ENCODE assay signal across 17 mouse cellular contexts in the genomic region with DNA sequence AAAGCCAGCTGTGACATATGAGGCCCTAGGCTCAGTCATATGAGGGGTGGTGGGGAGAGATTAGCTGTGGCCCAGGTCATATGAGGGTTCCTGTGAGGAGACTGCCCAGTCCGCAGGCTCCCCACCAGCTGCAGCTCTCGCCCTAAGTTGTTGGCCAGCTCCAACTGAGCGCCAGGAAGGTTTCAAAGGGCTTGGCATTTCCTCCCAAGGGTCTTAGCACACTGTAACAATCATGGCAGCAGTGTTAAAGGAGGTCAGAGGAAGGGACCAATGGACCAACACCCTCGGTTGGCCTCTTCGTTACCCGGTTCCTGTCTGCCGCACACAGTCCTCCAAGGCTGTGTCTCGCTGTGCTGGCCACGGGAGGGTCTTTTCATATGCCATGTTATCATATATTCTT. TPM values are rescaled to one million over a fixed set of nuclear protein-coding genes. Genes with fewer than 3 reads are reported as not detected.
DNase-seq lines count a peak whose midpoint lies in the region; ATAC-seq lines count a peak whose summit lies in the region.
"Had no signal": no experiment of that assay in that cellular context is flagged by ENCODE, and none has a peak within 500 bp of the region (broad histone marks: within the 10 kb centered on the region; RNA-seq: fewer than 3 reads in every experiment).

No protein-coding gene starts in this region.

- H3K27me3 ChIP-seq in intestine, embryonic 16.5 days (replicated peaks; ENCODE audit: control insufficient read depth, insufficient read depth, low read length) = no peaks in the 10 kb centered on the region
- no peaks in the 10 kb centered on the region for H3K27me3 ChIP-seq in intestine, embryonic 15.5 days (replicated peaks)
- no peaks in the 10 kb centered on the region for H3K27me3 ChIP-seq in lung, embryonic 16.5 days (ENCODE audit: control insufficient read depth, insufficient read depth, low read depth, low read length)
- H3K27me3 ChIP-seq: forebrain, embryonic 13.5 days; heart, embryonic 13.5 days; limb, embryonic 15.5 days; stomach, embryonic 15.5 days had no signal

- no peak for ATAC-seq in intestine, embryonic 16.5 days
- no peak for ATAC-seq in intestine, embryonic 15.5 days
- peak; percentile 27; the same call in 1 of the 2 replicates for ATAC-seq in lung, embryonic 16.5 days (ENCODE audit: low read depth)
- no peak for ATAC-seq in cerebellum, adult (ENCODE audit: insufficient number of reproducible peaks, low FRiP score, low TSS enrichment)
- ATAC-seq: forebrain, embryonic 13.5 days had no signal

- H3K4me1 ChIP-seq in intestine, embryonic 16.5 days (ENCODE audit: control insufficient read depth, insufficient read depth, low read length) = no peaks in the 10 kb centered on the region; the same call in 1 of the 2 replicates
- H3K4me1 ChIP-seq in intestine, embryonic 15.5 days (replicated peaks) = peaks cover 3% of the 10 kb centered on the region; the same call in 1 of the 2 replicates
- no peaks in the 10 kb centered on the region; the same call in 1 of the 2 replicates for H3K4me1 ChIP-seq in lung, embryonic 16.5 days (replicated peaks; ENCODE audit: control insufficient read depth, insufficient read depth, low read length)

- 0 out of 2 replicates have a peak overlapping the region, but pooled peaks have one; percentile 2 for H3K27ac ChIP-seq in intestine, embryonic 16.5 days (ENCODE audit: low read length)
- H3K27ac ChIP-seq in intestine, embryonic 15.5 days = no peak overlapping the region
- H3K27ac ChIP-seq in lung, embryonic 16.5 days (ENCODE audit: low read length) = peak overlapping the region; percentile 62
- H3K27ac ChIP-seq: forebrain, embryonic 13.5 days; heart, embryonic 13.5 days; limb, embryonic 15.5 days; stomach, embryonic 15.5 days had no signal

- H3K9ac ChIP-seq in intestine, embryonic 16.5 days (ENCODE audit: low read depth, low read length) = no peak overlapping the region
- no peak overlapping the region for H3K9ac ChIP-seq in intestine, embryonic 15.5 days
- no peak overlapping the region for H3K9ac ChIP-seq in lung, embryonic 16.5 days (ENCODE audit: low read length)
- H3K9ac ChIP-seq: forebrain, embryonic 13.5 days; heart, embryonic 13.5 days; limb, embryonic 15.5 days; stomach, embryonic 15.5 days had no signal

- peaks cover 5% of the 10 kb centered on the region for H3K36me3 ChIP-seq in intestine, embryonic 16.5 days (ENCODE audit: control insufficient read depth, insufficient read depth, low read length)
- H3K36me3 ChIP-seq in intestine, embryonic 15.5 days = no peaks in the 10 kb centered on the region; the same call in 1 of the 2 replicates
- H3K36me3 ChIP-seq in lung, embryonic 16.5 days (ENCODE audit: control insufficient read depth, insufficient read depth, low read length) = peaks cover 10% of the 10 kb centered on the region; the same call in 1 of the 2 replicates

- H3K4me2 ChIP-seq in intestine, embryonic 16.5 days (ENCODE audit: low read depth, low read length) = no peak overlapping the region
- H3K4me2 ChIP-seq in intestine, embryonic 15.5 days (replicated peaks) = no peak overlapping the region
- H3K4me2 ChIP-seq in lung, embryonic 16.5 days (ENCODE audit: low read depth, low read length) = no peak overlapping the region
- H3K4me2 ChIP-seq: forebrain, embryonic 13.5 days; heart, embryonic 13.5 days; limb, embryonic 15.5 days; stomach, embryonic 15.5 days had no signal

- no peak overlapping the region for H3K4me3 ChIP-seq in intestine, embryonic 16.5 days (ENCODE audit: low read length)
- H3K4me3 ChIP-seq in intestine, embryonic 15.5 days (replicated peaks) = no peak overlapping the region
- no peak overlapping the region for H3K4me3 ChIP-seq in lung, embryonic 16.5 days (ENCODE audit: low read length)
- H3K4me3 ChIP-seq: forebrain, embryonic 13.5 days; heart, embryonic 13.5 days; limb, embryonic 15.5 days; stomach, embryonic 15.5 days had no signal

- DNase-seq in lung, postnatal 25 days (ENCODE audit: low spot score) = no peak
- peak; percentile 19 to 62 for DNase-seq in kidney, postnatal 25 days
- DNase-seq in lung, postnatal 10 days = peak; percentile 50
- DNase-seq in Muller cell, postnatal 12 days (ENCODE audit: inconsistent ontology term) = no peak
- DNase-seq: adrenal gland, adult 2 months; cerebellum, adult 9-11 months; gastrocnemius, postnatal 36 days; right cerebral cortex, postnatal 25 days; thymus, adult 2 months had no signal

- WGBS in intestine, embryonic 16.5 days = 93% methylated on average over 9 of the region's 9 CpGs
- 90% methylated on average over 9 of the region's 9 CpGs for WGBS in intestine, embryonic 15.5 days
- WGBS in lung, embryonic 16.5 days = 83% methylated on average over 9 of the region's 9 CpGs

- no peaks in the 10 kb centered on the region for H3K9me3 ChIP-seq in intestine, embryonic 16.5 days (ENCODE audit: control insufficient read depth, low read length)
- no peaks in the 10 kb centered on the region for H3K9me3 ChIP-seq in intestine, embryonic 15.5 days
- no peaks in the 10 kb centered on the region for H3K9me3 ChIP-seq in lung, embryonic 16.5 days (ENCODE audit: control insufficient read depth, low read length)
- H3K9me3 ChIP-seq: forebrain, embryonic 13.5 days; heart, embryonic 13.5 days; limb, embryonic 15.5 days; stomach, embryonic 15.5 days had no signal

RNA-seq across cellular contexts. Expression of gene Prkab1, which starts 43.8 kb away (rescaled TPM):
- 74.8 and 83.1 TPM in 2 replicates for polyA plus RNA-seq in intestine, embryonic 16.5 days (2015; fragmentation: Nextera tagmentation; extraction: Ambion mirVana)
- polyA plus RNA-seq in intestine, embryonic 15.5 days (2015; fragmentation: Nextera tagmentation; extraction: Ambion mirVana) = 68.4 and 69.9 TPM in 2 replicates
- 80.2 and 82.8 TPM in 2 replicates for polyA plus RNA-seq in lung, embryonic 16.5 days (2015; fragmentation: Nextera tagmentation; extraction: Ambion mirVana)

Comparison
In these comparisons a context has a peak if more than half of its experiments do, and no peak if none do; other contexts are left out.
1. DNase-seq: peak in kidney, postnatal 25 days (2 of 2) and lung, postnatal 10 days (single experiment); none in lung, postnatal 25 days (single experiment) and Muller cell, postnatal 12 days (single experiment).